Mouse (Mus musculus) mesoderm, embryonic 11.5 days (tissue): ENCODE data around the gene Ttll11.

ENCODE experiments used
- DNase-seq: peaks from one replicate; pipeline ENCODE4 v3.0.0-alpha.2; 2012; ENCODE audit warnings: low read depth, low spot score

The Ttll11 gene

GRCm38 (mm10) chr2:35827886-35828285 is 151.8 kb downstream of the Ttll11 start:
- no peak for DNase-seq

DNA sequence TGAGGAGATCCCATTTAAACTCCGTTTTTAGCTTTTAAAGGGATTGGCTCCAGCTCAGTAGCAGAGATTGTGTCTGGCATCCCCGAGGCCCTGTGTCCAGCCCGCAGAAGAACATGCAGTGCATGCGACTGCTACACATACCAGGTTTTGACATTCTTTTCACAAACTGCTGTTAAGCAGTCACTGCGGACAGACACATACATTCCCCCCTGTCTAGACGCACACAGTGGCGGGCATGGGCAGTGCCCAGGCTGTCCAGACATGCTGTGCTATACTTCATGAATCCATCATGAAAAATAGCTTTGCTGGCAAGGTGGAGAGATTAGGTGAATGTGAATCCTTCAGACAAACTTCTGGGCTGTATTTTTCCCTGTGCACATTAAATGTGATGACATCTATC is 154.6 kb downstream of the Ttll11 start:
- no peak for DNase-seq

- DNase-seq = no peak
These were observed 156.1 kb downstream of the Ttll11 start for GRCm38 (mm10) chr2:35823589-35823988.

DNA sequence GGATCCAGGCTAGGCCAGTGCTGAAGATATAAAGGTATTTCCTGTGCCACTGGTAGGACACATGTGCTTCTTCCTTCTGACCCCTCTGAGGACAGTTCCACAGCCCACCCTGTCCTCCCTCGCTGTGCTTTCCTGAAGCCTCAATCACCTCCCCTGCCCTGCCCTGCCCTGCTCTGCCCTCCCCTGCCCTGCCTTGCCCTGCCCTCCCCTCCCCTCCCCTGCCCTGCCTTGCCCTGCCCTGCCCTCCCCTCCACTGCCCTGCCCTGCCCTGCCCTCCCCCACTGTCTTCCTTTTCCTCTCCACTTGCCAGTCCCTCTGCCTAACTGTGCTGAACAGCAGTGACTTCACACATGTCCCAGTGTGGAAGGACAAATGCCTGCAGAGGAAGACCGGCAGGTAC is 160.8 kb downstream of the Ttll11 start:
- DNase-seq = no peak

GRCm38 (mm10) chr2:35816056-35816661 is 163.6 kb downstream of the Ttll11 start:
- no peak for DNase-seq

- no peak for DNase-seq
These were observed 167.2 kb downstream of the Ttll11 start for GRCm38 (mm10) chr2:35812561-35812933.

- DNase-seq = no peak
These were observed 167.7 kb downstream of the Ttll11 start for GRCm38 (mm10) chr2:35811801-35812560.

DNA sequence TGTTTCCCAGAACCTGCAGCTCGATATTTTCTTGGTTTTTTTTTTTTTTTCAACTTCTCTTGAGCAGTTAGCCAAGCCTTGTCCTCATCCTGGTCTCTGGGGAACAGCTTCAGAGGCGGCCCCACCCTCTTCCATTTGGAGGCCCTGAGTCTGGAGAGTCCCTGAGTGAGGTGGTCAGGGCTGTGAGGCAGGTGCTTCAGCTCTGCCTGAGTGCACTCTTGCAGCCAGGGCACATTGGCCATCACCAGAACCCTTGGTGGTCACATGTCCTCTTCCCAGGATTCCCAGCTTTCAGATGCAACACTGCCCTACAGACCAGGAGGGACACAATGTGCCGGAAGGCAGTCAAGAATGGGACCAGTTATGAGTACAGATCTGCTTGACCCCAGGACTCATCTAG is 169.7 kb downstream of the Ttll11 start:
- no peak for DNase-seq

DNA sequence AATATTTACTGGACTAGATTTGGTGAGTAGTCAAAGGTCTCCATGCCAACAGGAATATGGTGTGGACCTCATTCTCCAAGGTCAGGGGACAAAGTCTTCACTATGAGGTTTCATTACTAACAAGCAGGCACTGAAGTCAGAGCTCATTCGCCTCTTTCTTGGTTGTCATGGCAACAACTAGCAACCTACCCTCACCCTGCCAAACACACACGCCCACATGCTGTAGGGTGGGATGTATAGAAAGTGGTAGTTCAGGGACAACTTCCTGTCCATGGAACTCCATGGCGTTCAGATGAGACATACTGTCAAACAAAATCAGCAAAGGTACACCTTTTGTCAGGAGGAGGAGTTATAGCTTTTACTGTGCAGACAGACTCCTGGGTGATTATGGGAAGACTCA is 170.6 kb downstream of the Ttll11 start:
- no peak for DNase-seq

DNA sequence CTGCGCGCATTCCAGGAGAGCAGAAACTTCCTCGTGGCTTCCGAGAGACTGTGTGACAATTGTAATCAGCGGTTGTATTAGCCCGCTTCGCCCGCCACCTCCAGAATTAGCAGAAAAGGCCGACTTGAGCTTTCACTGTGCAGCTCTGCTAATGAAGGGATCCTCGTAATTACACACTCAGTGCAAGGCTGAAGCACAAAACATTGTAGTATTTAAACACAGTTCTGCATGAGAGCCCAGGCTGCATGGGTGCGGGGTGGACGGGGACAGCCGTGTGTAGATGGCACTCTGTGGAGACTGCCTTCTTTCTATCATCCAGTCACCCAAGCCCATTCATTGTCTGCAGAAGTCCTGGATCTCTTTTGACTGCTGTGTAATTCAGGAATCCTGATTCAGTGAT is 173.8 kb downstream of the Ttll11 start:
- no peak for DNase-seq

GRCm38 (mm10) chr2:35803095-35803494 is 176.6 kb downstream of the Ttll11 start:
- DNase-seq = no peak

DNA sequence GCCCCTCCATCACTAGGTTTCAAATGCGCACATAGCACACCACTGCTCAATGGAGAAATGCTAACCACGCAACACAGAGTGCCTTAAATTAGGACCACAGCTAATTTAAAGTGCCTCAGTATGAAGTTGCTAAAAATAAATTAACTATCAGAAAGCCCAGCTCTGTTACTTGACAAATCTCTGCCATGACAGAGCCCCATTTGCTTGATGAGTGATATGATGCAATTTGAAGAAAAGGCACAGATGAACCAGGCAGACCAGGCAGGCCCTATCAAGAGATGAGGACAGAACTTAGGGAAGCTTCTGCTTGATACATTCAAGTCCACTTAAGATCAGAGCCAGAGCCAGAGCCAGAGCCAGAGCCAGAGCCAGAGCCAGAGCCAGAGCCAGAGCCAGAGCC is 178.0 kb downstream of the Ttll11 start:
- no peak for DNase-seq

DNA sequence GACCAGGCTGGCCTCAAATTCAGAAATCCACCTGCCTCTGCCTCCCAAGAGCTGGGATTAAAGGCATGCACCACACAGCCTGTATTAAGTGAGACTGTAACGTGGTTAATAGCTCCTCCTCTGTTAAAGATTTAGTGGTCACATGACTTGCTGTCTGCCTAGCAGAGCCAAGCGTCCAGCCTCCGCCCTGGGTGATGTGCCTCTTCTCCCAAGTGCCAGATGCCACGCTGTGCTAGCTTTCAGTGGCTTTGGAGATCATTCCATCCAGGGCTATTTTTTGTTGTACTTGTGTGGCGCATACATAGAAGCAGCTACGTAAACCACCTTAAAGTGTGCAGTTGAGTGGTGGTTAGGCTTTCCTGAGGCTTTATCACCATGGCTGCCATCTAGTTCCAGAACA is 180.6 kb downstream of the Ttll11 start:
- DNase-seq = no peak

- no peak for DNase-seq
These were observed 181.7 kb downstream of the Ttll11 start for GRCm38 (mm10) chr2:35797998-35798397.

DNA sequence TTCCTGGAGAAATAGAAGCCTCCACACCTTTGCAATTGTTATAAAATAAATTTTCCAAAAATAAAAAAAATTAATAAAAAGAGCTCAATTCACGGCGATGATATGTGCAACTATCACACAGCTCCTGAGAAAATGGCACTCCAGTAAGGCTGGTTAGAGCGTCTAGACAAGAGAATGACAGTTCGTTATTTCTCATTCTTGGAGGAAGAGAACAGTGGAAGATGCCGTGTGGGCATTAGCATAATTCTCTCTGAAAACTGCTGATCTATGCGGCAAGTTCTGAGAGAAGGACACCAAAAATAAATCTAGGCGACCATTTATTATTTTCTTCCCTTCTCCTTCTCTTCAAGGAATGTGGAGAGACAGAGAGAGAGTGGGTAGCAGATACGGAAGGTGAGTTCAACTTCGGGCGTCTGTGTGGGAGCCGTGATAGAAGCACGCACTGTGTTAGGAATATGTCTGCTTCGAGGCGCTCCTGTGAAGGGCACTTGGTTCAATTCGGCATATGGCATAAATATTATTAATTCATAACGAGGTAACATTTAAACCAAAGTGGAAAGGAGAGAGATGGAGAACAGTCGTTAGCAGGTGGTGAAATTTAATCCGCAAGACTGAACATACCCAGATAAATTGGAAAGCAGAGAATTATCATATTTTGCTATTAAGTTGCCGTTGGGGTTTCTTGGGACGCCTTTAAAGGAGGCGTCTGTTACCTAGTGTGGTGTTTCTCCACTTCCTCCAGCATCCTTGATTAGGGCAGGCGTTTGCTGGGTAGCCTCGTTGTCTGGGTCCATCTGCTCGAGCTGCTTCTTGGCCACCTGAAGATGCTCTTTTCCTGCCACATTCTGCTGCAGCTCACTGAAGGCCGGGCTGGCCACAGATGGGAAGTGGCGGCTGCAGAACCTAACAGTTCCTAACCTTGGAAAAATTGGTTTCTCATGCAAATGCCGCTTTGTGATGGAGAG is 190.1 kb downstream of the Ttll11 start:
- no peak for DNase-seq

DNA sequence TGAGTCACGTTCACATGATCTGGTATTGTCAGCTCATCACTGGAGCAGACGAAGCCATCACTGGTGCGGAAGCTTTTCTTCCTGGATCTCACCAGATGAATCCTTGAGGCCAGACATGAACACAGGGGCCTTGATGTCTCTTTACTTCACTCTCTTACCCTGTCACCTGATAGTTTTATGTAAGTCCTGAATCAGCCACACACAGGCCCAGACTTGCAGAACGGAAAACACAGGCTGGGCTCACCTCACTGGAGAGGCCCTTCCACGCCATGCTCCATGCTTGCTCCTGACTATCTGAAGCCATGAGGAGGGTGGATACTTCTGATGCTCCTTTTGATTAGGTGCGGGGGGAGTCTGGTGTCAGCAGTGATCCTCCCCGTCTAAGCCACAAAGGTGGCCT is 193.8 kb downstream of the Ttll11 start:
- no peak for DNase-seq

- no peak for DNase-seq
These were observed 196.3 kb downstream of the Ttll11 start for GRCm38 (mm10) chr2:35783368-35783767.

DNA sequence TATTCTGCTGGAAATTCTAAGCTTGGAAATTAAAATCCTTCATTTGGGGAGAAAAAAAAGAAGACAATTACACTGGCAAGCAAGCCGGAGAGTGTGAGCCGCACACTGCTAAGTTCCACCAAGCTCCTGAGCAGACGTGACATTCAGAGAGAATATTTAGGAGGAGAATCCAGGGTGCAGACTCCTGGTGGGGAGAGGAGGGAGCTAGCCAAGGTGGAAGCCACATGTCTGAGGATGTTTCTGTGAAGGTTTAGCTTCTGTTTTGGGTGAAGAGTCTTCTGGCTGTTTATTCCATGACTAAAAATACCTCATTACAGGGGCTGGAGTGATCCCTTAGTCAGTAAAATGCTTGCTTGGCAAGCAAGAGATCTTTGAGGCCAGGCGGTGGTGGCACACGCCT is 200.4 kb downstream of the Ttll11 start:
- no peak for DNase-seq

DNA sequence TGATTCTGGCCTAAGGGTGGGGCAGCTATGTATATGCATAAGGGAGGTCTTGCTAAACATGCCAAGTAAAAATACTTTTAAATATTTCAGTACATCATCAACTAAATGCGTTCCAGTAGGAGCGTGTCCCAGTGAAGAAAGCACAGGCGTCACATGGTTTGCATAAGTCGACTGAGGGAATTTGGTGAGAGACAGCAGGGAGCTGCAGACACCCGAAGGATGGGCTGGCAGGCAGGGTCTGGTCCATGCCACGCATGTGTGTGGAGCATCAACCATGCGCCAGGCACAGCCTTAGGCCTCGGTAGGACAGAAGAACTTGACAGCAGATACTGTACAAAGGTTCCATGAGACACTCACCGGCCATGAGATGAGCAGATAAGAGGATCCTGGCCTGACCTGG is 202.8 kb downstream of the Ttll11 start:
- DNase-seq = no peak

- DNase-seq = peak; percentile 27
These were observed 204.1 kb downstream of the Ttll11 start for GRCm38 (mm10) chr2:35775651-35776055.

- DNase-seq = no peak
These were observed 209.2 kb downstream of the Ttll11 start for GRCm38 (mm10) chr2:35770541-35770940.

- no peak for DNase-seq
These were observed 210.3 kb downstream of the Ttll11 start for GRCm38 (mm10) chr2:35769398-35769797.
